Mouse (Mus musculus): ENCODE data around the gene Klrk1.
"Not testable (repeated sequence)": the region's sequence is repeated elsewhere in the genome, so short reads cannot be mapped to it uniquely, and the experiment has no call there.

The Klrk1 gene

GRCm38 (mm10) chr6:129623735-129624134, at the start of gene Klrk1:
Gene Klrk1 (minus strand): TSS chr6:129623864.
- DNase-seq (ENCODE audit: low read depth): no peak

GRCm38 (mm10) chr6:129661301-129661700, 37.6 kb upstream of the Klrk1 start:
- not testable (repeated sequence) for DNase-seq (ENCODE audit: low read depth)

DNA sequence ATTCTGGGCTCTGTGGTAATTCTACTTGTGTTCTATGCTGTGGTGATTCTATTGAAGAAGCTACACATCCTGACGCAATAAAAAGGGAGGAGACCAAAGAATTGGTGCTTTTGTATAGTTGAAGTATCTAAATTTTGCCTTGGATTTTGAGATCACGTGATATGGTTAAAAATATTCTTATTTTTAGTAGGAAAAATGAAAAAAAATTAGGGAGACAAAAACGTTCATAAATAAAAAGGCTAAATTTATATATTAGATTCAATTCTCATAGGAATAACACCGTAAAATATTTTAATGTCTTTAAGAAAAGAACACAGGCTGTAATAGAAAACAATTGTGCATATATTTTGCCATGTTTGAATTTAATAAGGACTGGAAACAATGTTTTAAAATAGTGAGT, 36.9 kb upstream of the Klrk1 start, which contains the start of gene Klrc2:
Gene Klrc2, minus strand, starts transcription at position 101 of the 400 bp plus-strand sequence.
- DNase-seq (ENCODE audit: low read depth): not testable (repeated sequence)

DNA sequence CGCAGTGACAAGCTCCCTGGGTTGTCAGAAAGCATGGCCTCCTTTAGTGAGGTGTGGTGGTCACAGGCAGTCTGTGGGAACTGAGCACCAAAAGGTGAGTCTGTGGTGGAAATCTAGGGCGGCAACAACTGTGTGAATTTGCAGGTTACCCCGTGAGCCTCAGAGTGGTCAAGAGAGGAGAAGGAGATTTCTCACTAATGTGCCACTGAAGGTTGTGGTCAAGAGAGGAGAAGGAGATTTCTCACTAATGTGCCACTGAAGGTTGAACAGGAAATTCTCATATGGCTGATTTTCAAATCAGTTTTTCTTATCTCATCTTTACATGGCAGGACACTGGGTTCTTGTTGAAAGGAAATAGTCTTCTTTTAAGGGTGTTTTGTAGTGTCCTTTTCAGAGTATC, 20.4 kb upstream of the Klrk1 start:
- DNase-seq (ENCODE audit: low read depth): not testable (repeated sequence)

GRCm38 (mm10) chr6:129643237-129643636, 19.6 kb upstream of the Klrk1 start, which contains the start of gene Klrc3:
Gene Klrc3 (minus strand): TSS chr6:129643337.
- not testable (repeated sequence) for DNase-seq (ENCODE audit: low read depth)

DNA sequence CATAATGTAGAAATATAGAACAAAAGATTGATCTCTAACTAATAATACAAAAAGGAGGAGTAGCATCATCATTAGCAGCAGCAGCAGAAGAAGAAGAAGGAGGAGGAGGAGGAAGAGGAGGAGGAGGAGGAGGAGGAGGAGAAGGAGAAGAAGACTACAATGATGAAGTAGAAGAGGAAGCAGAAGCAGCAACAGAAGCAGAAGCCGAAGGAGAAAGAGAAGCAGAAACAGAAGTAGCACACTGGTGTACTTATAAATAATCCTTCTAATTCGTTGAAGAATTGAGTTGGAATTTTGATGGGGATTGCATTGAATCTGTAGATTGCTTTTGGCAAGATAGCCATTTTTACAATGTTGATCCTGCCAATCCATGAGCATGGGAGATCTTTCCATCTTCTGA, 7.4 kb upstream of the Klrk1 start:
- DNase-seq (ENCODE audit: low read depth): not testable (repeated sequence)

GRCm38 (mm10) chr6:129608372-129608771, 15.3 kb downstream of the Klrk1 start:
- DNase-seq (ENCODE audit: low read depth): no peak

DNA sequence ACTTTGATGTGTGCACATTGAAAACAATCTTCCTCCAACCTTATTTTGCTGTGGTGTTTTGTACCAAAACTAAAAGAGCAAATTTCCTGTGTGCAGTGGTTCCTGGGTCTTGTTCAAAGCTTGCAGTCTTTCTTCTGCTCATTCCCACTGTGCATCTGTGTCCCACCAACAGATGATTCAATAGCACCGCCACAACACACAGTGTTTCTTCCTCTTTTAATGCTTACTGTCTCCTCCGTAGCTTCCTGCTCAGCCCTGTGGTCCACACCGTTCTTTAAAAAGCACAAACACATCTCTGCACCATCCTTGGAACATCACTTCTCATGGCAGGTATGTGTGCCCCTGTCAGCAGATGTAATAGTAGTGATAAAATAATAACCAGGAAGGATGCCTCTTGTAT, 32.2 kb downstream of the Klrk1 start, which contains the start of gene Klrd1:
Gene Klrd1, plus strand, starts transcription at position 275 of the 400 bp plus-strand sequence.
- DNase-seq (ENCODE audit: low read depth): no peak

DNA sequence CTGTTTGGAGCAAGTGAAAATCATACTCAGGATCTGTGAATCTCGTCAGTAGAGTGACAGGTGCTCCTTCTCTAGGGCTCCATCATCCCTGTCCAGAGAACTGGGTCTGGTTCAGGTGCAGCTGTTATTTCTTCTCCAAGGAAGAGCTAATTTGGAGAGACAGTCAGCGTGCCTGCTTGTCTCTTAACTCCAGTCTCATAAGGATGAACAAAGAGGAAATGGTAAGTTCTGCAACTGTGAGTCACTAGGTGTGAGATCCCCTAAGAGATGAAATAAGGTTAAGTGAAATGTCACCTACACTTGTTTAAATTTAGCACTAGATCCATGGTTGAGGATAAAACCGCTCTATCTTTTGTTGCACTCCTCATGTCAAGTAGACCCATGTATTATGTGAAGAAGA, 40.6 kb downstream of the Klrk1 start:
- no peak for DNase-seq (ENCODE audit: low read depth)

GRCm38 (mm10) chr6:129581896-129582295, 41.8 kb downstream of the Klrk1 start:
- DNase-seq (ENCODE audit: low read depth): no peak

DNA sequence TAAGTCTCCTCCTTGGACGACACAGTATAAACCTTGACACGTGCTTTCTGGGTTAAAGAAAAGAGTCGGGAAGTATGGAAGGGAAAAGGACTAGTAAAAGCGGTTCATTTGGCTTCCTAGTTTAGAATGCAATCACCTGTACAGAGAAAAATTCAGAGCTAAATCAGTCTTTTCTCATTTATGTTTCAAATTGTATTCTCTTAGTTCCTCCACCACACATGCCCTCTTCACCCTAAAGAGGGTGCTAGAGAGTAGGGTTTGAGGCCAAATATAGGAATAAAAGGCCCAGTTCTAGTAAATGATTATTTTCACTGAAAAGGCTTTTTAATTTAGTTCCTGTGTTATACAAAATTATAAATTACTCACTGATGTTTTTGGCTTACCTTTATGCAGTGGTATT, 42.4 kb downstream of the Klrk1 start:
- DNase-seq (ENCODE audit: low read depth): no peak

DNA sequence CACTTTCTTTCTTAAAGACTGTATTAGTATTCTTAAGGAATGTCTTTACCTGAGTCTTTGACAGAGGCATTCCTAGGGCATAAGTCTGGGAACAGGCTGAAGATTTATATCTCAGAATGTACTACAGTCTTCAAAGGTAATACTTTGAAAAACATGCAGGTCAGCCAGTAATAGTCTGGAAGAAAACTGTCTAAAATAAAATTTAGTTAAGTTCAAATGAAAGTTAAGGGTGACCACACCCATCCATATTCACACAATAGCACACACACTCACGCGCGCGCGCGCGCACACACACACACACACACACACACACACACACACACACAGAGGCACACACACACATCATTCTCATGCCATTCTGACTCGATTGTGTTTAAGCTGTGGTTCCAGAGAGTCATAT, 46.1 kb downstream of the Klrk1 start, which contains the start of gene Klre1:
Gene Klre1, plus strand, starts transcription at position 301 of the 400 bp plus-strand sequence.
- DNase-seq (ENCODE audit: low read depth): no peak

DNA sequence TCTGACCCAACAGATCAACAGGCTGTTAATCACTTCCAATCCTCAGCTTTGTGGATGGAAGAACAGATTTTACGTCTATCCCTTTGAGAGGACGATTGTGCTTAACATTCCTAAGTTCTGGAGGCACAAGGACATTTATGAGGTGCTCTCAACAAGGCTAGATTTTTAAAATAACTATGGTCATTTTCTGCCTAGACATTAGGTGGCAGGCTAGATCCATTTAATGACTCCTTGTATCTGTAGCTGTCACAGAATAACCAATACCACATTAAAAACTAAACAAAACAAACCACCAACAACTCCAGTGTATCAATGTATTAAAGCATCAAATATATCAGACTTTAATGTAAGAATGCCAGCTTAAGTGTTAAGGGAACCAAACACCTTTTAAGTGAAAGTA, 48.3 kb downstream of the Klrk1 start:
- DNase-seq (ENCODE audit: low read depth): no peak

GRCm38 (mm10) chr6:129565257-129565656, 58.4 kb downstream of the Klrk1 start:
- no peak for DNase-seq (ENCODE audit: low read depth)

Measured in c-Kit-positive CD71-positive TER-119-negative erythroid progenitor cells, embryonic 14.5 days (primary cell).